Mouse (Mus musculus) spleen, adult 2 months (tissue): ENCODE measurements around the gene Itgae.

ENCODE experiments used
- CTCF ChIP-seq: fragments of 200-500 bp; IDR thresholded peaks from 2 replicates; pipeline ENCODE4 v1.5.1; 2011; ENCODE audit warnings: mild to moderate bottlenecking, inconsistent platforms; ENCODE audit not compliant: insufficient read depth, insufficient read length, insufficient replicate concordance; ENCODE audit errors: extremely low read depth
- POLR2A ChIP-seq: fragments of 200-500 bp; IDR thresholded peaks from 2 replicates; pipeline ENCODE4 v1.6.1; 2011; ENCODE audit warnings: low read depth, low read length, inconsistent platforms

DNA sequence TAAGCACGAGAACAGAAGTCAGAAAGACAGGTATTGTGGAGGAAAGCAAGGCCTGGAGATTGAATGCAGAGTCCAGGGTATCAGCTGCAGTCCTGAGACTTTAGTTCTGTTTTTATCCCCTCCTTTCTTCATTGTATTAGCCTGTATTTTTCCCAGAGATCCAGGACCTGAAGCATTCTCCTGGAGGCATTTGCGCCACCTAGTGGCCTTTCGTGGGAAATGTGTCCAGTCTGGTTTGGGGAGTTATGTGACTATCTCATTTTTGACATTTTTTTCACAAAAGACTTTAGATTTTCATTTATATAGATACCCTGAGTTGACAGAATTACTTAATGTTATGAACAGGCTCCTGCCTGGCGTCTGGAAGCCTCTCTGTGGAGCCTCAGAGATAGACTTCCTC, 41.0 kb upstream of the Itgae start:
- TF ChIP-seq POLR2A (no peak), CTCF (peak; percentile 62; the same call in 1 of the 2 replicates)
